Mouse (Mus musculus): ENCODE measurements around the gene Chrna9.
"Not testable (repeated sequence)": the region's sequence is repeated elsewhere in the genome, so short reads cannot be mapped to it uniquely, and the experiment has no call there.

The Chrna9 gene

DNA sequence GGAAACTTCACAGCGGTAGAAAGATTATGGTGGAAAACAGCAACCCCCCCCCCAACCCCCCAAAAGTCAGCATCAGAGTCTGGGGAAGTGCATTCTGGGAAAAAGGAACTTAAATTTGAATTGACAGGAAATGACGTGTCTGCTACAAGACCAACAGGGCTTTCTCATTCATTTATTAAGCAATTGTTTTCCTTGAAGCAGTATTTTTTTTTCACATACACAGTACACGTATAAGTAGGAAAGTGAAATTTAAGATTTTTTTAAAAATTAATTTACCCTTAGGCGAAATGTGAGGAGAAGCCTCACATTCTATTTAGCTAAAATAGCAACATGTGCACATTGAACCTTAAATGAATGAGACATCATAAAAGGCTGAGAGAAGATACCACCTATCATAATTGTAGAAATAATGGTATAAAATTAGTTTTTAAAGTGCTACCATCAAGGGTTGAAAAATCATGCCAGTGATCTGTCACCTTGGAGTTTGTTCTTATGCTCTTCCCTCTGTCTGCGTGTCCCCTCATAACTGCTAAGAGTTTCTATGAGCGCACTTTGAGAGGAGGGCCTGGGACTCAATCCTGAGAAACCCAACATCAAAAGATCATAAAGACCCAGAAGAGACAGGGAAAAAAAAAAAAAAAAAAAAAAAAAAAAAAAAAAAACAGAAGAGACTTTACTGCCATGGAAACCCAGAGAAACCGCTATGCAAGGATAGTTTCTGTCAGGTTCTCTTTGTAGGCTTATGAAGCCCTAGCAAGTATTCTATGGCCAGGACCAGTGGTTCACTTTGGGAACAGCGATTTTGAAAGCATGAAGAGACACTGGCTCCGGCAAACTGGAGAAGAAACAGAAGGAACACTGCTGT lies 21.7 kb downstream of the Chrna9 start:
- DNase-seq (ENCODE audit: inconsistent ontology term), result no peak

DNA sequence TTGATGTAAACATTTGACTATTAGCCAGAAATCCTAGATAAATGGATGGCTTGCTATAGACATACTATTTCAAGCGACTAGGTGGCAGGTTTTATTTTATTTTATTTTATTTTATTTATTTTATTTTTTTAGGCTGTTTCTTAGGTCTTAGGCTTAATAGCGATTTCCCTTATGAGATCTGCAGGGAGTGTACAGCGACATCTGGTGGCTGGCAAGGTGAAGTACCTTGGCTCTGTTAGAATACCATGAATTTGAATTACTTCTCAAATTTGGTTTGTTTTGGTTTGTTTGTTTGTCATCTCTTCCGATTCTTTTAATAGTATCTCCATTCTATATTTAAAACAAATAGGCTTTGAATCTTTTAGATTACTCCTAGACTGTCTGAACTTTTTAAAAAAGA lies 23.9 kb downstream of the Chrna9 start:
- DNase-seq (ENCODE audit: inconsistent ontology term), result no peak

DNA sequence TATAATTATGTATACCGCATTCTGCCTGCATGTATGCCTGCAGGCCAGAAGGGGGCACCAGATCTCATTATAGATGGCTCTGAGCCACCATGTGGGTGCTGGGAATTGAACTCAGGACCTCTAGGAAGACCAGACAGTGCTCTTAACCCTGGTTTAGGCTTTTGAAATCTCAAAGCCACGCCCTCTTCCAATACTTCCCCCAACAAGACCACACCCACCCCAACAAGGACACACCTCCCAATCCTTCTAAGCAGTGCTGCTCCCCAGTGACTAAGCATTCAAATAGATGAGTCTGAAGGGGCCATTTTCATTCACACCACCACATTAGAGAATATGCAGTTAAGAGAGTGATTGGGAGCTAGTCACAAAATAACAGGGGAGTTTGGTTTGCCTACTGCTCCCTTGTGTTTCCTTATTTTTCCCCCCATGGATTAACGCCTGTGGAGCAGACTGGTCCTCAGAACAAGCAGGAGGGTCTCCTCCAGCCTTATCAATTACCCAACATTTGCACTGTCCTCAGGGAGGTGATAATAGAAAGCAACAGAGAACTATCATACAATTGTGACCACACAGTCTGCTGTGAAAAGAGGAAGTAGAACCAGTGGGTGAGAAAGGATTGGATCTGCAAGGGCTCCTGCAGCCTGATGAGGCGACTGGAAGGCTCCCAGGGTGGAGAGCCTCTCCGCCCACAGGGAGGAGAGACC lies 25.3 kb downstream of the Chrna9 start:
- DNase-seq (ENCODE audit: inconsistent ontology term), result no peak

DNA sequence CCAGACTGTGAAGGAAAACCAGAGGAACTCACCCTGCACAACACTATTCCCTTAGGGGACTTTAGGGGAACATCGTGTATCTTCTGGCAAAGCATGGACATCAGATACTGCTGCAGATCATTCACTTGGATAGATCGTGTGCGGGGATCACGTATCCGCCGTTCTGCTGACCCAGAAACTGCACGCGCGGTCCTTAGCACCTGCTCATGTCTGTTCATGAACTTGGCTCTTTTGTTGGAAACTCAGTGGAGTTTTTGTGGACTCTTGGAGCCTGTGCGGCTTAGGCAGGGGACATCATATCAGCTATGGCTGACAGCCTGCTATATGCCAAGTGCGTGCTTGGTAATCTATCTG lies 25.9 kb downstream of the Chrna9 start:
- no peak for DNase-seq (ENCODE audit: inconsistent ontology term)

DNA sequence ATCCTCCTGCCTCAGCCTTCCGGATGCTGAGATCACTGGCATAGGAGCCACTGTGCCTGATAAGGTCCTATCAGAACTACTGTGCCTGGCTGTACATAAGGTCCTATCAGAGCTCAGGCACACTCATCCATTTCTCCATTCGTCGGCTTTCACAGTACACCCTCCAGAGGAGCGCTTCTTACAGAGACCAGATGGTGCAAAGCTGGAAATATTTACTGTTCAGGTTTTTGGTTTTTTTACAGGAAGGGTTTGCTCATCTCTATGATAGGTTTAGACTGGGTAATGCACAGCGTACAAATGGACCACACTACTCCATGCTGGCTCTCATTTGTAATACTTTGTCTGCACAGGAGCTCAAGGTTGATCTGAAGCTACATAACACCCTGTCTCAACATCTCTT lies 28.6 kb downstream of the Chrna9 start:
- no peak for DNase-seq (ENCODE audit: inconsistent ontology term)

DNA sequence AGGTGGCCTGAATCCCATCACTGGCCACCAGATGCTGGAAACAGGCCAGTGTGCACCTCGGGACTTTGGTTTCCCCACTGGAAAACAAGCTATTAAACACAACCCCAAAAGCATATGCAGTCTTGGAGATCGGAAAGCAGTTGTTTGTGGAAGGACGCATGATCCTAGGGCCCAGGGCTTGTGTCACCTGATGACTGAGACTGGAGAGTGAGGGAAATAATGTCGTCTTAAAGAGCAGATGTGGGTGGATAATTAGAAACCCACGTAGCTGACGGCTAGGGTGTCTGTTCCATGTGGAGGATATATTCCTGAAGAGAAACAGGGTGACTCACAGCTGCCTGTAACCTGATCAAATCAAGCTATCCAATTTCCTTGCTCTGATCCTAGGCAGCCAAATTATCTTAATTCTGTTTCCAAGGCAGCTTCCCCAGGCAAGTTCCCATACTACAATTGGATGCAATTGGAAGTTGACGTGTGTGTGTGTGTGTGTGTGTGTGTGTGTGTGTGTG lies 31.1 kb downstream of the Chrna9 start:
- no peak for DNase-seq (ENCODE audit: inconsistent ontology term)

DNA sequence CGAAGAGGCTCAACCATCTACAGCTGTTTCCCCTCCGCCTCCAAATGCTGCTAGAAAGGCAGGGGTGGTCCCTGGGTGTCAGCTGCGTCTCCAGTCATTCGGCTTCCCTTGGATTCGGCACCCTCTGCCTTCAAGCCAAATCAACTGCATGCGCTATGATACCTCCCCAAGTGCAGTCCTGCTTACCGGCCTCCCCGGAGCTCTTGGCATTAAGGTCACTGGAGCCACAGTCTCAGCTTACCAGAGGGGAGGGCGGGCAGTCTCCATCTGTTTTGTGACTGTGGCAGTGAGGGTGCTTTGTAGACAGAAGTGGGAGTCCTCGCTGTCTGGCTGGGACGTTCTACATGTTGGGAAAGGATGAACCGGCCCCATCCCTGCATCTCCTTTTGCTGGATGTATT lies 32.4 kb downstream of the Chrna9 start:
- DNase-seq (ENCODE audit: inconsistent ontology term), result no peak

DNA sequence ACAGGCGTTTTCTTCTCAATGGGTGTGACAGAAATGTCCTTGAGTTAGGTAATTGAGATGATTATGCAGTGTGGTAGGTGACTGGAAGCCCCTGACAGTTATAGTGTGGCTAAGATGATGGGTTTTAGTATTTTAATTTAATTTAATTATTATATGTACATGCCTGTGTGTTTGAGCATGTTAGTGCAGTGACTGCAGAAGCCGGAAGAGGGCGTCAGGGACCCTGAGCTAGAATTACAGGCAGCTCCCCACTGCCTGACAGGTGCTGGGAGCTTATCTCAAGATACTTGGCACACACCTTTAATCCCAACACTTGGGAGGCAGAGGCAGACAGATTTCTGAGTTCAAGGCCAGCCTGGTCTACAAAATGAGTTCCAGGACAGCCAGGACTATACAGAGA lies 33.3 kb downstream of the Chrna9 start:
- no peak for DNase-seq (ENCODE audit: inconsistent ontology term)

DNA sequence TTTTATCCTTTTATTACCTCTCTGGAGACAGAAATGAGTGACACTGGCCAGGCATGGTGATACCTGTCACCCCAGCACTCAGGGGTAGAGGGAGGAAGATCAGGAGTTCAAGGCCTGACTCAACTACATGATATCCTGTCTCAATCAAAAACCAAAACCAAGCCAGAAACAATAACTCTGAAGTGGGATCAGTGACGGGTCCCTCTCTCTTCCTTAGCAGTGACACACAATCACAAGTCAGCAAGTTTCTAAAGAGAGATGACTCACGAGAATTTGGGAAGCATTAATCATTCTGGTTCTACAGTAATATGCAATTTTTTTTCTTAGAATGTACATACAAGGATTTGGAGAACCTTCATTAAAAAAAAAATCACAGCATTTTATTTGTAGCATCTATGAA lies 38.5 kb downstream of the Chrna9 start:
- peak; percentile 20 for DNase-seq (ENCODE audit: inconsistent ontology term)

DNA sequence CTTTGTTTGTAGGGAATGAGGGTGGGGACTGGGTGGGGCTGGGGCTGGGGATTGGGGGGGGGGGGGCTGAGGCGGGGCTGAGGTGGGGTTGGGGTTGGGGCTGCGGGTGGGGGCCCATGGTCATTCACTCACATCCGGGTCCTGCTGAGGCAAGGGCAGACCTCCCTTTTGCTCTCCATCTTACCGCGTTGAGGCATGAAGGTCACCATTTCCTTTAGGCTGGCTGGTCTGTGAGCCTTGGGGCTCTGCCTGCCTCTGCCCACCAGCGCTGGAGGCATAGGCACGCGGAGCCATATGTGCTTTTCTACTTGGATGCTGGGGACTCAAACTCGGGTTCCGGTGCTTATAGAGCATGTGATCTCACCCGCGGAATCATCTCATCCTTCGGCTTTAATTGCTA lies 41.0 kb downstream of the Chrna9 start:
- DNase-seq (ENCODE audit: inconsistent ontology term), result no peak

DNA sequence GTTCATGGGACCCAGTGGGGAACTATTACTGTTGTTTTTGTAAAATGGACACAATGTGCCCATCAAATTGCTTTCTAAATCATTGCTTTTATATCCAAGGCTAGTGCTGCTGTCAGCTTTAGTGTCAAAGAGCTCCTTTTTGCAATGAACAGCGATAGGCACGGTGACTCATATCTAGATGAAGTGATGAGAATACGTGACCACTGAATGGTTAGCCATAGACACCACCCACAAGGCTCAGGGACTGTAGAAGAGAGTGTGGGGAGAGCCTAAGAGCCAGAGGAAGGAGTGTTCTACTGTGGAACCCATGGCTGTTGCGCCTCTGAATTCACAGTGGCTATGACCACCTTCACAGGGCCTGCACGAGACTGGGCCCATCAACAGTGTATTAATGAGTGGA lies 51.7 kb downstream of the Chrna9 start:
- DNase-seq (ENCODE audit: inconsistent ontology term), result no peak

DNA sequence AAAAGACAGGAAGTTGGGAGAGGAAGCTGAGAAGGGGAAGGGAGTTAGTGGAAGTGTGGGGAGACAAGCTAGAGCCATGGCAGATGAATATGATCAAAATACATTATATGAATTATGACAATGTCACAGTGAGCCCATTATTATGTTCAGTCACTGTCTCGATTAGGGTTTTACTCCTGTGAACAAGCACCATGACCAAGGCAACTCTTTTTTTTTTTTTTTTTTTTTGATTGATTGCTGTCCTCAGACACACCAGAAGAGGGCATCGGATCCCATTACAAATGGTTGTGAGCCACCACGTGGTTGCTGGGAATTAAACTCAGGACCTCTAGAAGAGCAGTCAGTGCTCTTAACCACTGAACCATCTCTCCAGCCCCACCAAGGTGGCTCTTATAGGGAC lies 52.3 kb downstream of the Chrna9 start:
- not testable (repeated sequence) for DNase-seq (ENCODE audit: inconsistent ontology term)

DNA sequence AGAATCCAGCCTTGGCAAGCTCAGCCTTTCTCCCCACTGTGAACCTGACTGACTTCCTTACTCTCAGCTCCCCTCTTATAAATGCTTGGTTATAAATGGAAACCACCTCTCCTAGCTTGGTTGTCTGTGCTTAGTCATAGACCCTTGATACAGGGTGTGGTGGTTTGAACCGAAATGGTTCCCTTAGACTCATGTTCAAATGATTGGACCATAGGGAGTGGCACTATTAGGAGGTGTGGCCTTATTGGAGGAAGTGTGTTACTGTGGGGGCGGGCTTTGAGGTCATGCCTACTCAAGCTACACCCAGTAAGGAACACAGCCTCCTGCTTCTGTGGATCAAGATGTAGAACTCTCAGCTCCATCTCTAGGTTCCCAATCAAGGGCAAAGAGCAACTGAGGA lies 56.5 kb downstream of the Chrna9 start:
- no peak for DNase-seq (ENCODE audit: inconsistent ontology term)

DNA sequence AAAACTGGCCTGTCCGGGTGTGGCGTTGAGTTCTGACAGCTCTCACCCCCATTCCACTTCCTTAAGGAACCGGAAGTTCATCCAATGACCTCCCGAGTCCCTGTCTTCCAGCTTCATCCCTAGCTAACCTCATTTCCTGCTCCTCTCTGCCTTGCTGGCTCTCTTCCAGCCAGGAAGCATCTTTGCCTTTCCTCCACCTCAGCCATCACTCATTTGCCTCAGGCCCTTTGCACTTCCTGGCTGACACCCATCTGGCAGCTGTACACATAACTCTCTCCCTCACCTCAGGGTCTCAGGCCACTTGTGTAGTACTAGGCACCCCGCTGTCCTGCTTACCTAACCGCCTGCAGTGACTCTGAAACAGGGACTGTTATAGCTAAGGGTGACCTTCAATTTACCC lies 59.9 kb downstream of the Chrna9 start:
- DNase-seq (ENCODE audit: inconsistent ontology term), result no peak

DNA sequence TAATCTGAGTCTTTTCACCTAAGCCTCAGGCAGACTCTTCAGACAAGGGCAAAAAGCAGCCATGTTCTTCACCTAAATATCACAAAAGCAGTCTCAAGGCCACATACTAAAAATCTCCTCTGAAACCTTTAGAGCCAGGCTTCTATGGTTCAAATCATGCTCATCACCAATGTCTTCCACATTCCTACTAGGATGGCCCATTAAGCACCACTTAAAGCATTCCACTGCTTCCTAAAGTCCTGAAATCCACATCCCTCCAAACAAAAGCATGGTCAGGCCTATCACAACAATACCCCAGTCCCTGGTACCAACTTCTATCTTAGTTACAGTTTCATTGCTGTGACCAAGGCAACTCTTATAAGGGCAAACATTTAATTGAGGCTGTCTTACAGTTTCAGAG lies 63.1 kb downstream of the Chrna9 start:
- DNase-seq (ENCODE audit: inconsistent ontology term), result no peak

DNA sequence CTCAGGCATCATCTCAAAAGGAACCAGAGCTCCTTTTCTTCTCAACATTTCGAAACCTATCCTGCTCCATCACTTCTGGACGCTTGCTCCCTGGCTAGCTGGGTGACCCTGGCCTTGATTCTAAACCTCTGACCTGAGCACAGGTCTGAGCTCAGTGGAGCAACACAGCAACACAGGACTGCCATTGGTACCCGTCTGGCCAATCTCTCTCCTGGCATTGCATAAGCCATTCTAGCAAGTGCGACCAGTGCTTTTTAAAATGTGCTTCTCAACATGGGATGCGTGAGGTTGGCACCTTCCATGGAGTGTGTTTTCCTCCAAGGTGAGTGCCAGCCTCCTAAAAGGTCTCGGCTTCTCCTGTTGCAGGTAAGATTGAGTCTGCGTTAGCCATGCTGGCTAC lies 64.4 kb downstream of the Chrna9 start:
- DNase-seq (ENCODE audit: inconsistent ontology term), result no peak

DNA sequence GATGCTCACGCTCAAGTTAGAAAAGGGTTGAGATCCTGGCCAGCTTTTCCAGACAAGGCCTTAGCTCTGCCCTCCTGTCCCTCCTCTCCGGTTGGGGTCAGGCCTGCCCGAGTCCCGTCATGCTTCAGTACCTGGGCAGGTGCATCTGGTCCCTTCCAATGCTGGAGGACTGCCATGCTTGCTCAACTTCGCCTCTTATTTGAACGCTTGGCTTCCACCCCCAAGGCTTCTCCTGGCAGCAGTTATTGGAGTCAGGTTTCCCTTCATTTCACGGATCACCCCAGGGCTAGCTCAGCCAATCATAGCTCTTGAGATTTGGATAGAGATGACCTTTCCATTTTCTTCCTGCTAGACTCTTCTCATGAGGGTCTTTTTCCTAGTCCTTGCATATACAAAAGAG lies 65.4 kb downstream of the Chrna9 start:
- DNase-seq (ENCODE audit: inconsistent ontology term), result no peak

DNA sequence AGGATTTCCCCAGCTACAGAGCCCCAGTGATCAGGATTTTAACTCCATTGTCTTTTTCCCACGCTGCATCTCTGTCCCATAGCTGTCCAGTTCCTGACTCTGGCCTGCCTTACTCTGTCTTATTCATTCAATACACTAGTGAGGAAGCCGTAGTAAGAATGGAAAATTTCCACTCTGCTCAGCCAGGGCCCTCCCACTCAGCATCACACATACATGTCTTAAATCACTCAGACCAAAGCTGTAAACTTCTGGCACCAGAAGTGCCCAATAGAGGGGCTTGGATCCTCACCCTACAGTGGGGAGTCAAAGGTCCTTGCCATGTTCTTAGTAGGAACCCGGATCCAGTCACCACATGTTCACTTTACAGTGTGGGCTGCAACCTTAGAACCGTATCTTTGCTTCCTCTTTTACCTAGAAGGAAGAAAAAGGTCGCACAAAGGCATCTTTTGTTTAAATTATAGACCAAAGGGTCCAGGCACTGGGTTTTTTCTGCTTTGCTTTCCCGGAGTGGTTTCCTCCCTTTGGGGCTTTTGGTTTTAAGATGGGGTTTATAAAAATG lies 65.9 kb downstream of the Chrna9 start:
- DNase-seq (ENCODE audit: inconsistent ontology term), result no peak

DNA sequence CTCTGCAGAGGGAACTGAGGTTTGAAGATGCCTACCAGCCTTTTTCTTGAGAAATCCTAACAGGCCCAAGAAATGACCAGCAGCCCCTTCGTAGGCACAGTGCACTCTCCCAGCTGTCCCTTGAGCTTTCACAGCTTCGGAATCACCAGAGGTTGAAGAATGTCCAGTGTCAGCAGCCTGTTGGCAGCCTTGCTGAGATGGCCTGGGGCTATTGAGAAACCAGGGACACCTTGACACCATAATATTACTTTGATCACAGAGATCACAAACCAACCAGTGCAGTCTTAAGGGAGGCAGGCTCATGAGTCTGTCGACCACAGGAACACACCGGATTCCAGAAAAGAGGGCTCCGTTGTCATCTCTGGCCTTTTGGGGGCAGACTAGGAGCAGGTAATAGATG lies 66.5 kb downstream of the Chrna9 start:
- no peak for DNase-seq (ENCODE audit: inconsistent ontology term)

DNA sequence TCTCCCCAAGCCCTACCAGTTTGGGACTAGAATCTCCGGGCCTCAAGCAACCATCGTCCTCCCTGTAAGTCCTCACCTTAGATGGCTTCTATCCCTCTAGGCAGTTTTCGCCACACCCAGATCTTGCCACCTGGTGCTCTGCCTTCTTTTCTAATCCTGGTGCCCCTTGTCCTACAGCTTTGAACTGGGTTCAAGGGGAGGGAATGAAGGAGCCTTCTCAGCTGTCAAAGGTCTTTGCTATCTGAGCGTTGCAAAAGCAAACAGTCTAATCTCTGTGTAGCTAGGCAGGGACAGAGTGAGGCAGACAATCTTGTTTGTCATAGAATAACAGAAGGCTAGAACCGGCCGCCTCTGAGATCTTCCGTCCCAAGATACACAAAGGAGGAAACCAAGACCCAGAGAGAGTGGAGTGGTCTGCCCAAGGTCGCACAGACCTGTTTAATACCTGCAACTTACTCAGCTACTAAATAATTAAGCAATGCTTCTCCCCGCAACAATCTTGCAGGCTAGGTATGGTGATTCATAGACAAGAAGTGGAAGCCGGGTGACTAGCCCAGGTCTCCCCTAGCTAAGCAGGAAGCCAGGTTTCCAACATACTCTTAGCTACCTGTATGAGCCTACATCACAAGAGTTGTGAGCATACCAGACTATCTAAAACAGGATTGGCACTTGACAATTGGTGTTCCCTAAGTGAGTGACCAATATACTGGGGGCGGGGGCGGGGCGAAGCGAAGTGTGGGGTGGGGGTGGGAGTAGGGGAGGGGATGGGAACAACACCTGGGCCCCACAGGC lies 69.6 kb downstream of the Chrna9 start, which contains the start of gene 9130230L23Rik:
9130230L23Rik (minus strand) TSS at position 152 of the 792 bp plus-strand sequence.
- no peak for DNase-seq (ENCODE audit: inconsistent ontology term)

DNA sequence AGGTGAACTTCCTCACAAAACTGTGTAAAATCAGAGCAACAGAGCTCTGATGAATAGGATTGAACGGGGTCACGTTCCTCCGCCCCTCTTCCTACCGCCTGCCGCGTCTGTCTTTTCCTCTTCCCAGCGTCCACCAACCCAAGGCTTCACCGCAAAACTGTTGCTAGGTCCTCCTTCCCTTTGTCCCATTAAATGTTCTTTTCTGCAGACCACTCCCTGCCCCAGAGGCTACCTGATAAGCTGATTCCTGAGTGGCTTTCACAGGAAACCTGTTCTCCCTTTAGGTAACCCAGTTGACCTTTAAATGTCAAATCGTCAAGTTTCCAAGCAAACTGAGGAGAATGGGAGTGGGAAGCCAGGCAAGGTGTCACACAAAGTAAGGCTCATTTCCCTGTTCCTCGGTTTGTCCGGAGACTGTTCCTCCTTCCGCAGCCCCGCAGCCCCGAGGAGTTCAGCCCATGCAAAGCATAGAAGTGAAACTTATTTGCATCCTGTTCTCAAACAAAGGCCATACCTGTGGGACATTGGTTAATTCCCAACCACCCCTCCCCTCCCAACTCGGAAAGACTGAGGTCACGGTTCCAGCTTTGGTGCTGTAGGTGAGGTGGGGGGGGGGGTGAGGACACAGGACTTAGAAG lies 70.4 kb downstream of the Chrna9 start:
- no peak for DNase-seq (ENCODE audit: inconsistent ontology term)
